Mouse (Mus musculus) CH12.LX (cell line): ENCODE measurements around the gene Tulp2.

ENCODE experiments used
- CHD2 ChIP-seq: IDR thresholded peaks from 2 replicates; pipeline ENCODE4 v1.6.1; 2011; ENCODE audit warnings: low read length, improper control_type of control experiment
- CTCF ChIP-seq, 2 experiments: IDR thresholded peaks in 1 of 2; conservative IDR thresholded peaks in 1 of 2; 2 replicates each; pipeline ENCODE4 v1.5.1; 2011 to 2012; ENCODE audit warnings: low read depth in 2 of 2, low read length in 2 of 2, improper control_type of control experiment in 1 of 2, inconsistent platforms in 1 of 2, mild to moderate bottlenecking in 1 of 2, moderate library complexity in 1 of 2
- E2F4 ChIP-seq: IDR thresholded peaks from 2 replicates; pipeline ENCODE4 v1.6.1; 2011; ENCODE audit warnings: low read depth, low read length, improper control_type of control experiment; ENCODE audit not compliant: insufficient replicate concordance
- EP300 ChIP-seq: IDR thresholded peaks from 2 replicates; pipeline ENCODE4 v1.6.1; 2011; ENCODE audit warnings: low read length, improper control_type of control experiment
- ETS1 ChIP-seq: conservative IDR thresholded peaks from 2 replicates; pipeline ENCODE4 v1.6.1; 2012; ENCODE audit warnings: low read depth, mild to moderate bottlenecking, inconsistent platforms, low read length, improper control_type of control experiment, moderate library complexity
- MAX ChIP-seq: IDR thresholded peaks from 2 replicates; pipeline ENCODE4 v1.6.1; 2011; ENCODE audit warnings: low read length, improper control_type of control experiment
- POLR2A ChIP-seq: IDR thresholded peaks from 2 replicates; pipeline ENCODE4 v1.6.1; 2011; ENCODE audit warnings: low read depth, mild to moderate bottlenecking, improper control_type of control experiment, low read length

DNA sequence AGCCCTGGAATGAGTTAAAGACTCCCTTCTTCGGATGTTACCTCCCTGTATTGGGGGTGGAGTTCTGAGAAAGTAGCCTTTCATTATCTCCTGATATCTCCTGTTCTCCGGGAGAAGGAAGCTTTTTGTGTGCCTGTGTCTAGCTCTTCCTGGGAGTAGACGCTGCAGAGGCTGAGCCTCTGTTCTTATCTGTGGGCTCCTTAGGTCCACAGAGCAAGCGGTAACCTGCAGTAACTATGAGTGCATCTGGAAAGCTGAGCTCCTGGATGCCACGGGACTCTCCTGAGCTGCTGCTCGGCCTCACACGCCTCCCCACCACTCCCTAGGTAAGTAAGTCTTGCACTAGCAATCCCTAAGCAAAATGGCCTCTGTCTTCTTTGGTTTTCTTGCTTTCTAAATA is 4.5 kb downstream of the Tulp2 start:
- TF ChIP-seq EP300 (no peak), CTCF (conservative IDR thresholded peaks at IDR 0.05 in 1 of 2, IDR thresholded peaks at IDR 0.05 in 1 of 2; ENCODE audit: low read depth in 2 of 2, low read length in 2 of 2) (no peak), MAX (no peak), ETS1 (no peak), E2F4 (no peak), POLR2A (no peak), CHD2 (no peak)
